Mouse (Mus musculus) 416B (cell line): Measurements from ENCODE around the gene Hibadh.

Experiments
- DNase-seq: peaks from one replicate; pipeline ENCODE4 v3.0.0; 2011; ENCODE audit warnings: low read depth

Gene Hibadh

GRCm38 (mm10) chr6:52501479-52501878, 138.7 kb downstream of the Hibadh start:
- DNase-seq: peak; percentile 14
